Mouse (Mus musculus) liver, embryonic 14.5 days (tissue): ENCODE results near the gene Oas2. TPM values are rescaled to one million over a fixed set of nuclear protein-coding genes. Genes with fewer than 3 reads are reported as not detected.

ENCODE experiments used
- ATAC-seq: fragments of 200-750 bp; cut with Nextera tagmentation; 2 replicates; pipeline ENCODE4 v1.8.0; 2017; ENCODE audit warnings: moderate number of reproducible peaks, mild to moderate bottlenecking, moderate library complexity; ENCODE audit not compliant: insufficient read depth
- DNase-seq, 3 experiments: peaks; one replicate each; pipeline ENCODE4 v3.0.0-alpha.2; 2012 to 2013; ENCODE audit warnings: low read depth in 3 of 3, low spot score in 3 of 3
- H3K27ac ChIP-seq: fragments of 300-500 bp; sonication (generic); 2 replicates; pipeline ENCODE4 v1.5.1; 2014; ENCODE audit warnings: moderate library complexity, mild to moderate bottlenecking, control low read depth, inconsistent platforms
- H3K27me3 ChIP-seq: fragments of 300-500 bp; sonication (generic); 2 replicates; pipeline ENCODE4 v1.6.1; 2014; ENCODE audit warnings: mild to moderate bottlenecking, low read length, moderate library complexity; ENCODE audit not compliant: control insufficient read depth, insufficient read depth
- H3K36me3 ChIP-seq: fragments of 300-500 bp; sonication (generic); replicated peaks from 2 replicates; pipeline ENCODE4 v1.6.1; 2014; ENCODE audit warnings: low read depth; ENCODE audit not compliant: control insufficient read depth, insufficient read depth
- H3K4me1 ChIP-seq, 2 experiments: fragments of 200-500 bp in 1 of 2; fragments of 300-500 bp in 1 of 2; sonication (generic) in 1 of 2; replicated peaks; 2 replicates each; pipeline ENCODE4 v1.6.1; 2012 to 2014; ENCODE audit warnings: antibody characterized with exemption in 1 of 2, inconsistent platforms in 1 of 2, low read length in 1 of 2; ENCODE audit not compliant: control insufficient read depth in 2 of 2, insufficient read depth in 2 of 2
- H3K4me2 ChIP-seq: fragments of 300-500 bp; sonication (generic); 2 replicates; pipeline ENCODE4 v1.6.1; 2014; ENCODE audit warnings: low read depth, mild to moderate bottlenecking, control low read depth, moderate library complexity
- H3K4me3 ChIP-seq, 2 experiments: fragments of 200-500 bp in 1 of 2; fragments of 300-500 bp in 1 of 2; sonication (generic) in 1 of 2; 2 replicates each; pipeline ENCODE4 v1.5.1; 2012 to 2014; ENCODE audit warnings: low read depth in 2 of 2, low read length in 2 of 2, mild to moderate bottlenecking in 2 of 2, control low read depth in 1 of 2, inconsistent platforms in 1 of 2, moderate library complexity in 1 of 2; ENCODE audit not compliant: insufficient read depth in 1 of 2
- H3K9ac ChIP-seq: fragments of 300-500 bp; sonication (generic); replicated peaks from 2 replicates; pipeline ENCODE4 v1.6.1; 2014; ENCODE audit warnings: mild to moderate bottlenecking, control low read depth, moderate library complexity
- H3K9me3 ChIP-seq: fragments of 300-500 bp; sonication (generic); 2 replicates; pipeline ENCODE4 v1.6.1; 2016; ENCODE audit warnings: low read length, mixed read lengths; ENCODE audit not compliant: control insufficient read depth
- CTCF ChIP-seq: IDR thresholded peaks from 2 replicates; pipeline ENCODE4 v1.5.1; 2016; ENCODE audit warnings: antibody characterized with exemption, low read depth, control low read depth
- EP300 ChIP-seq: IDR thresholded peaks from 2 replicates; pipeline ENCODE4 v1.6.1; 2016; ENCODE audit warnings: antibody characterized with exemption, low read depth
- WGBS: fragments of 180-500 bp; shearing (Covaris S2); extraction: QIAGEN DNeasy Blood & Tissue Kit; methylation state at CpG from one replicate; pipeline ENCODE4 v1.1.7; 2014; ENCODE audit not compliant: insufficient replicate concordance; 5-methylcytosine and 5-hydroxymethylcytosine counted together
- polyA plus RNA-seq, 2 experiments: library from polyadenylated mRNA; depleted of rRNA in 1 of 2; stranded (reverse) in 1 of 2; unstranded in 1 of 2; fragments of >200 nt; fragmentation: Nextera tagmentation in 1 of 2; extraction: Ambion mirVana in 1 of 2; gene quantifications; 2 replicates each; pipeline versions ENCODE4 v1.2.1 to v1.2.3; 2012 to 2014

Oas2 gene
- polyA plus RNA-seq, 2 experiments = 0.47 to 1.1 TPM

DNA sequence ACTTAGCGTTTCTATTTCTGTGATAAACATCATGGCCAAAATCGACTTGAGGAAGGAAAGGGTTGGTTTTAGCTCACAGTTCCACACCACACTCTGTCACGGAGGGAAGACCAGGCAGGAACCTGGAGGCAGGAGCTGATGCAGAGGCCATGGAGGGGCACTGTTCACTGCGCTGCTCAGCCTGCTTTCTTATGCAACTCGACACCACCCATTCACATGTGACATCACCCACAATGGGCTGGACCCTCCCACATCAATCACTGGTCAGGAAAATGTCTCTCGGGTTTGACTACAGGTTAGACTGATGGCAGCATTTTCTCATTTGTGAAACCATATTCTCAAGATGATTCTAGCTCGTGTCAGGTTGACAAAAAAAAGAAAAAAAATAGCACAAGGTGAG is 28.6 kb downstream of the Oas2 start:
- WGBS = 30% methylated on average over 7 of the region's 7 CpGs
- no peak overlapping the region for H3K4me3 ChIP-seq

DNA sequence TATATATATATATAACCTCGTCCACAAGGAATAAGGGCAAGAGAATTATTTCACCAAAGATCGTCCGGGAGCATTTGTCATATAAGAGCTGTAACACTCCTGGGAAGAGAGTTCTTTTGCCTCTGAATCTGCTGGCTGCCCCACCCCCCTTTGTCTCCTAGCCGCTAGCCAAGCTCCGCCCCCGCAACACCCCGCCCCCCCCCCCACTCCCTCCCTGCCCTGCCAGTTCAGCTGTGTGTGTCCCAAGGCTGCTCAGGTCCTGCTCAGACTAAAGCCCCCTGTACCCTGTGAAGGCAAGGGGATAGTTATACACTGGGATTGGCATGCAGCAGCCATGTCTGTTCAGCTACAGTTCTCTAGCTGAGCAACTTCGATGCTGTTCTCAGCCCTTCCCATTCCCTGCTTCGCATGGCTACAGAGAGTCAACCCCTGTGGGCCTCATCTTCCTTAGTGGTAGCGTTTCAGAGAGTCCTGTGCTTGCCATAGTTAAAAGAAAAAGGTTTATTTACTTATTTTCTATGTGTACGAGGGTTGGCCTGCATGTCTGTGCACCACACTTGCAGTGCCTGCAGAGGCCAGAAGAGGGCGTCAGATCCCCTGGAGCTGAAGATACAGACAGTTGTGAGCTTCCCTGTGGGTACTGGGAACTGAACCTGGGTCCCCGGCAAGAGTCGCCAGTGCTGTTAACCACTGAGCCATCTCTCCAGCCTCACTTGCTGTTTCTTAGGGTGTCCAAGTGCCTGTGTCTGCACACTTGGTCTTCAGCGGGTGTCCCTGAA is 30.9 kb downstream of the Oas2 start:
- Histone ChIP-seq H3K9me3 (no peaks in the 10 kb centered on the region), H3K36me3 (no peaks in the 10 kb centered on the region), H3K4me1 (no peaks in the 10 kb centered on the region), H3K4me3 (no peak overlapping the region), H3K27me3 (peaks cover 2% of the 10 kb centered on the region; the same call in 1 of the 2 replicates), H3K27ac (no peak overlapping the region), H3K9ac (no peak overlapping the region), H3K4me2 (no peak overlapping the region)
- ATAC-seq = no peak
- DNase-seq = no peak
- TF ChIP-seq EP300 (no peak), CTCF (peak; percentile 22; the same call in 1 of the 2 replicates)
- WGBS = 47% methylated on average over 13 of the region's 15 CpGs

More for the DNA sequence above, 28.6 kb downstream of the Oas2 start:
- no peaks in the 10 kb centered on the region for H3K9me3 ChIP-seq
- no peak for ATAC-seq
- no peaks in the 10 kb centered on the region for H3K27me3 ChIP-seq
- H3K4me2 ChIP-seq = no peak overlapping the region
- no peak overlapping the region for H3K27ac ChIP-seq
- no peak overlapping the region for H3K9ac ChIP-seq
- DNase-seq = no peak
- no peaks in the 10 kb centered on the region for H3K4me1 ChIP-seq
- TF ChIP-seq CTCF = no peak
- no peak for TF ChIP-seq EP300
- H3K36me3 ChIP-seq = no peaks in the 10 kb centered on the region

DNA sequence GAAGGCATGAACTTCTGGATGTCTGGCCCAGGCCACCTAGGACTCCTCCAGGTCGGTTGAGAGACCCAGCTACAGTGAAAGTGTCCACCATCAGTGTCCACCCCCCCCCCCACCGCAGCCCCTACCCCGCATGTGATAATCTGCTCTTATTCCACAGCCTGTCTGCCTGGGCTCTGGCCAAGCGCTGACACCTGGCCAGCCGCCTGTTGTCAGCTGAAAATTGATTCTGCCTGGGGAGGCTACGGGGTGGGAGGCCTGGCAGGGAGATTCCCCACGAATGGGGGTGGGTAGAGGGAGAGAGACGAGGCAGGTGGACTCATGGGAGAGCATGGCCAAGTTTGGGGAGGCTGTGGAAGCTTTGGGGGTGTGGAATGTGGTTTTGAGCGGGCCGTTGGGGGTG is 32.5 kb downstream of the Oas2 start:
- no peak for DNase-seq
- Histone ChIP-seq H3K4me3 (no peak overlapping the region), H3K27ac (no peak overlapping the region), H3K9me3 (no peaks in the 10 kb centered on the region), H3K9ac (no peak overlapping the region), H3K4me1 (no peaks in the 10 kb centered on the region), H3K4me2 (no peak overlapping the region), H3K36me3 (no peaks in the 10 kb centered on the region), H3K27me3 (peaks cover 7% of the 10 kb centered on the region)
- 58% methylated on average over 10 of the region's 10 CpGs for WGBS
- TF ChIP-seq EP300 = no peak
- no peak for TF ChIP-seq CTCF
- no peak for ATAC-seq

GRCm38 (mm10) chr5:120714314-120714713 is 35.3 kb downstream of the Oas2 start:
- ATAC-seq = no peak
- peak; percentile 92 for TF ChIP-seq CTCF
- no peak for TF ChIP-seq EP300
- WGBS = 3% methylated on average over 16 of the region's 16 CpGs
- Histone ChIP-seq H3K36me3 (no peaks in the 10 kb centered on the region), H3K4me2 (no peak overlapping the region), H3K4me3 (no peak overlapping the region), H3K4me1 (no peaks in the 10 kb centered on the region), H3K9me3 (no peaks in the 10 kb centered on the region), H3K9ac (no peak overlapping the region), H3K27me3 (peaks cover 34% of the 10 kb centered on the region), H3K27ac (no peak overlapping the region)
- peak in 1 of 3 experiments; percentile 9 for DNase-seq

DNA sequence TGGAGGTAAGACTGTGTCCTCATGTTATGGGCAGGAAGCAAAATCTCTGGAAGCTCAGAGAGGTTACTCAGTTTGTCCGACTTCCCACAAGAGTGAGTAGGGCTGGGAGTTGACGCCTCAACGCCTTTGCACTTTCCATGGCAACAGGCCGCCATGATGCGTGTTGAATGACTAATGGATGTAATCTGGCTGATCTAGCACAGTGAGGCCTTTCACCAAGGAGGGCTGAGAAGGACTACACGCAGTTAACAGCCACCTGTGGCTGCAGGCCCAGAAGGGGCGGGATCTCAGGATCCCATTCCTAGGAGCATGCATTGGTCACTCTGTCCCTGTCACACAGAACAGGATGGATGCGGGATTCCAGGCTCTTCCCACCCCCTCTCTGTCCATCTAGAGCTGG is 36.9 kb downstream of the Oas2 start:
- no peak overlapping the region for H3K4me3 ChIP-seq
- H3K36me3 ChIP-seq = no peaks in the 10 kb centered on the region
- H3K4me2 ChIP-seq = no peak overlapping the region
- no peaks in the 10 kb centered on the region for H3K9me3 ChIP-seq
- no peak for TF ChIP-seq CTCF
- TF ChIP-seq EP300 = no peak
- H3K27me3 ChIP-seq = peaks cover 34% of the 10 kb centered on the region
- DNase-seq (no peak), ATAC-seq (no peak)
- WGBS = 65% methylated on average over 8 of the region's 8 CpGs
- no peaks in the 10 kb centered on the region for H3K4me1 ChIP-seq
- H3K9ac ChIP-seq = no peak overlapping the region
- no peak overlapping the region for H3K27ac ChIP-seq
